Mouse (Mus musculus) neural tube, embryonic 13.5 days (tissue): Measurements from ENCODE around the gene Smg6. TPM values are rescaled to one million over a fixed set of nuclear protein-coding genes. Genes with fewer than 3 reads are reported as not detected.

Experiments used
- ATAC-seq: fragments of 200-750 bp; cut with Nextera tagmentation; 2 replicates; pipeline ENCODE4 v1.8.0; 2017; ENCODE audit warnings: low read depth, mild to moderate bottlenecking, moderate TSS enrichment, moderate library complexity
- H3K27ac ChIP-seq: fragments of 300-500 bp; sonication (generic); replicated peaks from 2 replicates; pipeline ENCODE4 v1.5.1; 2015; ENCODE audit warnings: moderate library complexity, mild to moderate bottlenecking, inconsistent platforms
- H3K27me3 ChIP-seq: fragments of 300-500 bp; sonication (generic); 2 replicates; pipeline ENCODE4 v1.6.1; 2015; ENCODE audit warnings: mild to moderate bottlenecking, inconsistent platforms
- H3K36me3 ChIP-seq: fragments of 300-500 bp; sonication (generic); 2 replicates; pipeline ENCODE4 v1.6.1; 2015; ENCODE audit warnings: mild to moderate bottlenecking, inconsistent platforms
- H3K4me1 ChIP-seq: fragments of 300-500 bp; sonication (generic); replicated peaks from 2 replicates; pipeline ENCODE4 v1.6.1; 2015; ENCODE audit warnings: inconsistent platforms
- H3K4me2 ChIP-seq: fragments of 300-500 bp; sonication (generic); 2 replicates; pipeline ENCODE4 v1.6.1; 2015; ENCODE audit warnings: inconsistent platforms, mild to moderate bottlenecking, moderate library complexity
- H3K4me3 ChIP-seq: fragments of 300-500 bp; sonication (generic); 2 replicates; pipeline ENCODE4 v1.5.1; 2015; ENCODE audit warnings: mild to moderate bottlenecking, inconsistent platforms
- H3K9ac ChIP-seq: fragments of 300-500 bp; sonication (generic); 2 replicates; pipeline ENCODE4 v1.6.1; 2015; ENCODE audit warnings: moderate library complexity, mild to moderate bottlenecking, inconsistent platforms
- H3K9me3 ChIP-seq: fragments of 300-500 bp; sonication (generic); 2 replicates; pipeline ENCODE4 v1.6.1; 2016; ENCODE audit warnings: inconsistent platforms
- WGBS: fragments of 180-500 bp; shearing (Covaris S2); methylation state at CpG from one replicate; pipeline ENCODE4 v1.1.7; 2015; 5-methylcytosine and 5-hydroxymethylcytosine counted together
- polyA plus RNA-seq: library from polyadenylated mRNA; unstranded; fragments of >200 nt; fragmentation: Nextera tagmentation; extraction: Ambion mirVana; gene quantifications from 2 replicates; pipeline ENCODE4 v1.2.1, GENCODE M21; 2015

The Smg6 gene
- polyA plus RNA-seq, 1 experiment from 2014 or later: 17.4 TPM

DNA sequence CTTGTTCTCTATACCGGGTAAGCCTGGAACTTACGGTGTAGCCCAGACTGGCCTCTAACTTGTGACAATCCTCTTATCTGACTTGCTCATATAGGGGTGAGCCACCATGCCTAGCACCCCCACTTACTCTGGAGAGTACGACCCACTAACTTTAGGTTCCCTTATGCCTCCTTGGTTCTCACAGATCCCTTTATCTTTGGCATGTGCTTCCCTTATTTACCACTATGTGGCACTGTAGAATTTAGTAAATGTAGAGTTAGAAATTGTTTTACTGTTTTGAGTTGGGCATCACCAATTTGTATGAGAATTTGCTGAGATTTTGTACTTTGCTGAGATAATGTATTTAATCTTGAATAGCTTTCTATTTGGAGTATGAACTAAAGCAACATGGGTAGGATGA, 20.7 kb downstream of the Smg6 start:
- ATAC-seq: no peak
- Histone ChIP-seq H3K27me3 (no peaks in the 10 kb centered on the region), H3K9me3 (no peaks in the 10 kb centered on the region), H3K36me3 (peaks cover 56% of the 10 kb centered on the region), H3K4me2 (no peak overlapping the region), H3K4me3 (no peak overlapping the region), H3K27ac (no peak overlapping the region), H3K4me1 (no peaks in the 10 kb centered on the region), H3K9ac (no peak overlapping the region)
- 82% methylated on average over 3 of the region's 3 CpGs for WGBS

DNA sequence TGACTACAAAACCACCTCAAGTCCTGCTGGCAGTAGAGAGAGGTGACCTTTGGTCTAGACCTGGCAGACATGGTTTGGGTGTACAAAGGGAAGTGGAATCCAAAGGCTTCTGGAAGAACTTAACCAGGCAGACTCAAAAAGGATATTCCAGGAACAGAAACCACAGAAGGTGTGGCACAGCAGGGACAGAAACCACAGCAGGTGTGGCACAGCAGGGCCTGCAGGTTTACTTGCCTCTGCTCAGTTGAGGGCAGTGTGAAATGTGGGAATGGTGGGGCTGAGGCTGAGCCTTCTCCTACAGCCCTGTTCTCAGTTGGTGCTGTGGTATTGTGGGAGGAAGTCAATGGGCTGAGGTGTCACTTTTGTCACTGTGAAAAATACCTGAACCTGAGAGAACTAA, 29.3 kb downstream of the Smg6 start:
- Histone ChIP-seq H3K36me3 (peaks cover 29% of the 10 kb centered on the region), H3K9ac (no peak overlapping the region), H3K4me2 (no peak overlapping the region), H3K27ac (no peak overlapping the region), H3K9me3 (no peaks in the 10 kb centered on the region), H3K4me3 (no peak overlapping the region), H3K4me1 (no peaks in the 10 kb centered on the region), H3K27me3 (no peaks in the 10 kb centered on the region)
- ATAC-seq: no peak

DNA sequence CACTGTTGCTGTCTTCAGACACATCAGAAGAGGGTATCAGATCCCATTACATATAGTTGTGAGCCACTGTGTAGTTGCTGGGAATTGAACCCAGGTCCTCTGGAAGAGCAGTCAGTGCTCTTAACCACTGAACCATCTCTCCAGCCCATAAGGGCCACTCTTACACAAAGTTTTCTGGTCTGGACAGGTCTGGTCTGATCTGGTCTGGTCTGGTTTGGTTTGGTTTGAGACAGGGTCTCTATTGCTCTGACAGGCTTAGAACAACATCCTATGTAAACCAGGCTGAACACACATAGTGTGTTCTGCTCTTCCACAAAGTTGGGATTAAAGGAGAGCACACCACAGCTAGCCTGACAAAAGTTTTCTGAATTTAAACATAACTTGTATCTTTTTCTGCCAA, 30.4 kb downstream of the Smg6 start:
- no peak overlapping the region for H3K4me3 ChIP-seq
- no peak for ATAC-seq
- H3K4me1 ChIP-seq: no peaks in the 10 kb centered on the region
- no peak overlapping the region for H3K27ac ChIP-seq
- no peaks in the 10 kb centered on the region for H3K27me3 ChIP-seq
- H3K36me3 ChIP-seq: peaks cover 25% of the 10 kb centered on the region
- H3K9ac ChIP-seq: no peak overlapping the region
- H3K4me2 ChIP-seq: no peak overlapping the region
- H3K9me3 ChIP-seq: no peaks in the 10 kb centered on the region

GRCm38 (mm10) chr11:74957600-74957999, 32.0 kb downstream of the Smg6 start:
- ATAC-seq: no peak
- Histone ChIP-seq H3K27ac (no peak overlapping the region), H3K9ac (no peak overlapping the region), H3K36me3 (peaks cover 21% of the 10 kb centered on the region), H3K27me3 (no peaks in the 10 kb centered on the region), H3K9me3 (no peaks in the 10 kb centered on the region), H3K4me2 (no peak overlapping the region), H3K4me3 (no peak overlapping the region), H3K4me1 (no peaks in the 10 kb centered on the region; the same call in 1 of the 2 replicates)
- 94% methylated on average over 2 of the region's 2 CpGs for WGBS

DNA sequence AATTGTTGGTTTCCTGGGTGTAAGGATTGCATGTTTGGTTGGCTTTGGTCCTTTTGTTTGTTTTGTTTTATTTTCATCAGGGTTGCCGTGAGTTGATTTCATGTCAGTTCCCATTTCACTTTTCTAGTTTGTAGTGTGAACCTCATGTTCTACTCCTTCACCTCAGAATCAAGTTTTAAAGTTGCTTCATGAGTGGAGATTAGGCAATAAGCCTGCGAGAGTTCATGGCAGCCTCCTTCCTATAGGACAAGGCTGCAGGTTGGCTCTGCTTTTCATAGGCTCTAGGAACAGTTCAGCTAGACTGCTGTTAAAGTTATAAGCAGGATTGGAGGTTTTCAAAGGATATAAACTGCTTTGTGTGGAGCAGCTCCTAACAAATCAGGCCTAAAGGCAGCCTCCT, 33.9 kb downstream of the Smg6 start:
- Histone ChIP-seq H3K9ac (no peak overlapping the region), H3K27ac (no peak overlapping the region), H3K4me2 (no peak overlapping the region), H3K36me3 (peaks cover 18% of the 10 kb centered on the region; the same call in 1 of the 2 replicates), H3K4me3 (no peak overlapping the region), H3K9me3 (no peaks in the 10 kb centered on the region), H3K27me3 (no peaks in the 10 kb centered on the region), H3K4me1 (peaks cover 6% of the 10 kb centered on the region)
- 82% methylated on average over 2 of the region's 2 CpGs for WGBS
- ATAC-seq: no peak

GRCm38 (mm10) chr11:74960031-74960551, 34.5 kb downstream of the Smg6 start:
- 94% methylated on average over 9 of the region's 9 CpGs for WGBS

DNA sequence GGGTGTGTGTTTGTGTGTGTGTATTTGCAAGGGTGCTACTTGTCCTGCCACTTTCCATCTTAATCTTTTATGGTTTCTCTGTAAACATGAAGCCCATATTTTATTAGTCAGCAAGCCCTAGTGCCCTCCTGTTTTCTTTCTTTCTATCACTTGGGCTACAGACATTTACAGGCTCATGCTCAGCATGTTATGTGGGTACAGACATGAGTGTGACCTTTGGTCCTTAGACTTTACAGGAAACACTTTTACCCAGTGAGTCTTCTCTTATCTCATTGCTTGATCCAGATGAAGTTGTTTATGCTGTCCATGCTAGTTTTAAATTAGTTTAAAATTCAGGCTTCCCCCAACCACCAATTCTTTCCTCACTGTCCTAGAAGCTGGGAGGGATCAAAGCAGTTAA, 36.3 kb downstream of the Smg6 start:
- no peak overlapping the region for H3K4me2 ChIP-seq
- peaks cover 5% of the 10 kb centered on the region; the same call in 1 of the 2 replicates for H3K36me3 ChIP-seq
- no peaks in the 10 kb centered on the region for H3K9me3 ChIP-seq
- peaks cover 6% of the 10 kb centered on the region for H3K4me1 ChIP-seq
- no peak overlapping the region for H3K9ac ChIP-seq
- H3K27ac ChIP-seq: no peak overlapping the region
- H3K27me3 ChIP-seq: no peaks in the 10 kb centered on the region
- H3K4me3 ChIP-seq: no peak overlapping the region
- no peak for ATAC-seq

More at GRCm38 (mm10) chr11:74960031-74960551, 34.5 kb downstream of the Smg6 start:
- peaks cover 6% of the 10 kb centered on the region for H3K4me1 ChIP-seq
- ATAC-seq: no peak
- no peak overlapping the region for H3K9ac ChIP-seq
- no peaks in the 10 kb centered on the region for H3K27me3 ChIP-seq
- H3K36me3 ChIP-seq: peaks cover 13% of the 10 kb centered on the region; the same call in 1 of the 2 replicates
- no peak overlapping the region for H3K4me3 ChIP-seq
- no peaks in the 10 kb centered on the region for H3K9me3 ChIP-seq
- no peak overlapping the region for H3K4me2 ChIP-seq
- no peak overlapping the region for H3K27ac ChIP-seq

- H3K9me3 ChIP-seq: no peaks in the 10 kb centered on the region
- H3K27ac ChIP-seq: no peak overlapping the region
- WGBS: 74% methylated on average over 2 of the region's 2 CpGs
- H3K4me3 ChIP-seq: no peak overlapping the region
- no peak overlapping the region for H3K4me2 ChIP-seq
- H3K4me1 ChIP-seq: peaks cover 6% of the 10 kb centered on the region
- peaks cover 3% of the 10 kb centered on the region for H3K36me3 ChIP-seq
- H3K9ac ChIP-seq: no peak overlapping the region
- ATAC-seq: no peak
- H3K27me3 ChIP-seq: no peaks in the 10 kb centered on the region
Measured at GRCm38 (mm10) chr11:74962846-74963407, 37.3 kb downstream of the Smg6 start.

- ATAC-seq: no peak
- Histone ChIP-seq H3K4me3 (no peak overlapping the region), H3K27ac (no peak overlapping the region), H3K36me3 (peaks cover 3% of the 10 kb centered on the region), H3K9me3 (no peaks in the 10 kb centered on the region), H3K4me2 (no peak overlapping the region), H3K9ac (no peak overlapping the region), H3K4me1 (peaks cover 6% of the 10 kb centered on the region), H3K27me3 (no peaks in the 10 kb centered on the region)
- WGBS: 94% methylated on average over 3 of the region's 3 CpGs
Measured at GRCm38 (mm10) chr11:74965516-74965915, 39.9 kb downstream of the Smg6 start.

DNA sequence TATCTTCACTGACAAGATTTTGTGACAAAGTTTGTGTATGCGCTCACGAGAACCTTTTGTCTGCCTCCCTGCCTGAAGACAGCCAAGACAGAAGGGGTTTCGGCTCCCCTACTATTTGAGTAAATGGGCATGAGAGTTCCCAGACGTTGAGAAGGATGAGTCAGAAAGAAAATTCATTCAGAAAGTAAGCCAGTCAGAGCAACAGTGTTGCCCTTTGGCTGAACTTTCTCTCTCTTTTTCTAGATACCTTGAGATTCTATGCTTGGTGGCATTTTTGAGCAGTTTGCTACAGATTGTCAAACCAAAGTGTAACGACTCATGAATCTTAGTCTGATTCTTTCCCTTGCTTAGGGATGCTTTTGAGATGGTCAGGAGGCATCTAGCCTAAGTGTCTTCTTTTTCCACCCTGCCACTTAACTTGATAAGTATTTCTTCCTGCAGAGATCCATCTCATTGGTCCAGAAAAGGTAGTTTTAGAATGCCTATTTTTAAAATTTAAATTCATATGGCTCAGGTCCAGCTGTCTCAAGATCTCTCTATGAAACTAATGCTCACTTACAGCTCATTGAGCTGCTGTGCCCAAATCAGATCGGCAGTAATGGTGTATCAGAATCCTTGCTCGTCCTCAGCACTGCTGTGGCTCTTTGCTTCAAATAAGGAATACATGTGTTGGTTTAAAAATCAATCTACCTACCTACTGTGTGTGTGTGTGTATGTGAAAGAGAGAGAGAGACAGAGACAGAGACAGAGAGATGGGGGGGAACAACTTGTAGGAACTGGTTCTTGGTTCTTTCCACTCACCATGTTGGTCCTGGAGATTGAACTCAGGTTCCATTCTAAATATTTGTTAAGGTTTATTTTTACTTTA, 47.9 kb downstream of the Smg6 start:
- 87% methylated on average over 7 of the region's 7 CpGs for WGBS

GRCm38 (mm10) chr11:74974615-74975014, 49.0 kb downstream of the Smg6 start:
- H3K27me3 ChIP-seq: no peaks in the 10 kb centered on the region
- no peak for ATAC-seq
- H3K4me2 ChIP-seq: no peak overlapping the region
- H3K4me1 ChIP-seq: no peaks in the 10 kb centered on the region
- H3K9ac ChIP-seq: no peak overlapping the region
- no peak overlapping the region for H3K27ac ChIP-seq
- H3K4me3 ChIP-seq: no peak overlapping the region
- H3K36me3 ChIP-seq: 0 out of 2 replicates have a peak, but pooled peaks cover 4% of the 10 kb centered on the region
- no peaks in the 10 kb centered on the region for H3K9me3 ChIP-seq

More for the DNA sequence above, 47.9 kb downstream of the Smg6 start:
- Histone ChIP-seq H3K27me3 (no peaks in the 10 kb centered on the region), H3K27ac (no peak overlapping the region), H3K4me3 (no peak overlapping the region), H3K4me1 (no peaks in the 10 kb centered on the region), H3K9me3 (no peaks in the 10 kb centered on the region), H3K9ac (no peak overlapping the region), H3K4me2 (no peak overlapping the region), H3K36me3 (0 out of 2 replicates have a peak, but pooled peaks cover 4% of the 10 kb centered on the region)
- ATAC-seq: no peak

DNA sequence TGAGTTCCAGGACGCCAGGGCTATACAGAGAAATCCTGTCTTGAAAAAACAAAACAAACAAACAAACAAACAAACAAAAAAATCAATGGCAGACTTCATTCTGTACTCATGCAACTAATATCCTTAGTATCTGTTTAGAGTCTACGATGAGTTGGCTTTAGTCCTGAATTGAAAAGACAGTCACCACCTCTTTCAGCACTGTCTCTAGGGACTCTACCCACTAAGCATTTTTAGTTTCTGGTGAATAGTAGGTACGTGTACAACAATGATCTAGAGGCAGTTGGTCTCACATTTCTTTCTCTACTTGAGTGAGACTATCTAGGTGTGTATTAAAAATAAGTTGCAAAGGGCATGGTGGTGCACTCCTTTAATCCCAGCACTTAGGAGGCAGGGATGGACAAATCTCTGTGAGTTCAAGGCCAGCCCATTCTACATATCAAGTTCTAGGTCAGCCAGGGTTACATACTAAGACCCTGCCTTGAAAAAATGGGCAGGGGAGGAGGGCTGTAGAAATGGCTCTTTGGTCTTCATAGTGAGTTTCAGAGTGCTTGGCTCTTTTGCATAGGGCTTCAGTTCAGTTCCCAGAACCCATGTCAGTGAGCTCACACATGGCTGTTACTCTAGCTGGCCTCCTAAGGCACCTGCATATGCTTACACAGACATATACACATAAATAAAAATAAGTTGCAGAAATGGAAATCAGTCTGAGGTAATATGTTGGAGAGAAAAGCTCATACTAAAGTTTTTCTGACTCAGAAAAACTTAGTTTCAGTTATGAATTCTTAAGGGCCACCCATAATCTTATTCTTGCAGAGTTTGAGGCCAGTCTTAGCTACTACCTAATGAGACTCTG, 51.4 kb downstream of the Smg6 start:
- WGBS: 89% methylated on average over 3 of the region's 3 CpGs
- no peak overlapping the region for H3K27ac ChIP-seq
- H3K4me1 ChIP-seq: no peaks in the 10 kb centered on the region; the same call in 1 of the 2 replicates
- no peak overlapping the region for H3K4me2 ChIP-seq
- H3K36me3 ChIP-seq: 0 out of 2 replicates have a peak, but pooled peaks cover 5% of the 10 kb centered on the region
- ATAC-seq: no peak
- H3K27me3 ChIP-seq: no peaks in the 10 kb centered on the region
- H3K9me3 ChIP-seq: no peaks in the 10 kb centered on the region
- no peak overlapping the region for H3K4me3 ChIP-seq
- no peak overlapping the region for H3K9ac ChIP-seq
